Mouse (Mus musculus) T-cell, adult 2 months (primary cell): ENCODE results near the gene Gm9733.
"Not testable (repeated sequence)": the region's sequence is repeated elsewhere in the genome, so short reads cannot be mapped to it uniquely, and the experiment has no call there.

Experiments
- DNase-seq: peaks from one replicate; pipeline ENCODE4 v3.0.0; 2022; ENCODE audit warnings: low spot score

Gm9733 gene

DNA sequence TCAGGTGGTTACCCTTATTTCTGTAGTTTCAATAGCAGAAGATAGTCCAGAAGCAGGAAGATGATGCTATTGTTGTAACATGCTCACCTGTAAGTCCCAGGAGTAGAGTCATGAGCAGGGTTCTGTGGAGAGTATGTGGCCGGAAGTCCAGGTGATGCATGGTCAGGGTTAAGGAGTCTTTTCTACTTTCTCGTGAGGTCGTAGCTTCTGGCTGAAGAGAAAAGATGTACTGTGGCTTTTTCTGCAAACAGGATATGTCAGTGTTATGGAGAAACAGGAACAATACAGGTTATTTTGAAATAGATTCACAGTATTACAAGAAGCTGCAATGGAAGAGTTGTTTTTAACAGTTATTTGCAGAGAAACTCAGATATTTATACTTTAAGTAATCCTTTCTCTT lies at the start of gene Gm9733:
Gene Gm9733, minus strand, starts transcription at position 240 of the 400 bp plus-strand sequence.
- DNase-seq, result no peak

DNA sequence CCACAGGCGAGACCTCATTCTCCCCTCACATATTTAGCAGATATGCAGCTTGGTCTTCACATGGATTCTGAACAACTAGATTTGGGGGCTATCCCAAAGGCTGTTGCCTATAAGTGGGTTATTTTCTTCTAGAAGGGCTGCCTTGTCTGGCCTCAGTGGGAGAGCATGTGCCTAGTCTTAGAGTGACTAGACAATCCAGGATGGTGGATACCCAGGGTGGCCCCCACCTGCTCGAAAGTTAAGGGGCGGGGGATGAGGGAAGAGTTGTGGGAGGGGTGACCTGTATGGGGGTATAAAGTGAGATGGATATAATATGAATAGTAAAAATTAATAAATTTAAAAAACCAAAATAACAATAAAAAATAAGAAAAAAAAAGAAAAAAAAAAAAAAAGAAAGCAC lies 23.6 kb upstream of the Gm9733 start:
- not testable (repeated sequence) for DNase-seq

DNA sequence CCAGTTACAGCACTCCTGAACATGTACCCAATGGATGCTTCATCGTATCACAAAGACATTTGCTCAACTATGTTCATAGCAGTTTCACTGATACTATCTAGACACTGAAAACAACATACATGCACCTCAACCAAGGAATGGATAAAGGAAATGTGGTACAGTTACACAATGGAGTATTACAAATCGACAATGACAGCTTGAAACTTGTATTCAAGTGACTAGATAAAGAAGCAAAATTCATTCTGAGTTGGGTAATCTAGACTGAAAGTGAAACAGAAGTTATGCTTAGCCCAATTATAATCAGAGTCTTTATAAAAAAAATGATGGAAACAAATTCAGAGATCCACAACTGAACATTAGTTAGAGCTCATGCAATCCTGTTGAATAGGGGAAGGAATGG lies 18.2 kb upstream of the Gm9733 start:
- DNase-seq, result not testable (repeated sequence)

GRCm38 (mm10) chr3:15345606-15346005 lies 13.5 kb upstream of the Gm9733 start:
- DNase-seq, result not testable (repeated sequence)

- no peak for DNase-seq
Measured at GRCm38 (mm10) chr3:15340287-15340686, 8.2 kb upstream of the Gm9733 start.

- no peak for DNase-seq
Measured at GRCm38 (mm10) chr3:15334182-15334581, 2.1 kb upstream of the Gm9733 start.

DNA sequence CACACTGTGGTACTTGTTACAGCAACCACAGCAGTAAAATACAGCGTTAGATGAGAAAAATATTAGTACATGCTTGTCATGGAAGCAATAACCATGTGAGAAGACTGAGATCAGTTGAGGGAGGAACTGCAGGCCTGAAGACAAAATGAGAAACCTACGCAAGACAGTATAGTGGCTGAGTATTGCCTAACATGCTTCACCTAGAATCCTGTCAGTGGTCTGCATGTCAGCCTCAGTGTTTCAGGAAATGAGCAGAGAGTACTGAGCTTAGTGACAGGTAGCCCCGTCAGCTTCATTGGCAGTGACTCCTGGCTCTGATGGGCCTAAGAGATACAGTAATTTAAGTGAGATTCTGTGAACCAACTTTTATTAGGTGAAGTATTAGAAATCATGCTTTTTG lies 557 bp downstream of the Gm9733 start:
- no peak for DNase-seq

GRCm38 (mm10) chr3:15329549-15329948 lies 2.6 kb downstream of the Gm9733 start:
- DNase-seq, result no peak

GRCm38 (mm10) chr3:15284424-15285328 lies 47.4 kb downstream of the Gm9733 start:
- no peak for DNase-seq

GRCm38 (mm10) chr3:15275899-15276526 lies 56.1 kb downstream of the Gm9733 start:
- no peak for DNase-seq

DNA sequence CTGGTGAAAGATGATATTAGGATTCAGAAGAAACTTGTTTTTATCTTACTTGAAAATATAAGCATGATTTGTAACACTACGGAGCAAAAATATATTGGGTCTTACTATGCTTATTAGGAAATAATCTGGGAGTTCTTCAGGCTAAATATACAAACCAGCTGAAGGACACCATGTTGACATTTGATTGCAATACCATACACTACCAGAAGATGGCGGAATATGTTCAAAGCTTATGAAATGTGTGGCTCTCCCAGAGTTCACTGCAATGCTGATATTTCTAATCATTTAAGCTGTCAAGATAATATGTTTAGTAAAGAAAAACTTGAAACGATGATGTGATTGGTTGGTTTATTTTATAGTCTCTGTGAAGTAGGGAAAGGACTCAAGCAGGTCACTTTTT lies 67.7 kb downstream of the Gm9733 start:
- no peak for DNase-seq

- no peak for DNase-seq
Measured at GRCm38 (mm10) chr3:15255726-15256125, 76.4 kb downstream of the Gm9733 start.
